Mouse (Mus musculus): ENCODE measurements at regions not wholly inside any gene's neighbourhood (a gene's known extent, or its start where the extent isn't known, plus 50 kb on each side); places are given as distances from the start of the nearest gene placed in this dataset.

DNA sequence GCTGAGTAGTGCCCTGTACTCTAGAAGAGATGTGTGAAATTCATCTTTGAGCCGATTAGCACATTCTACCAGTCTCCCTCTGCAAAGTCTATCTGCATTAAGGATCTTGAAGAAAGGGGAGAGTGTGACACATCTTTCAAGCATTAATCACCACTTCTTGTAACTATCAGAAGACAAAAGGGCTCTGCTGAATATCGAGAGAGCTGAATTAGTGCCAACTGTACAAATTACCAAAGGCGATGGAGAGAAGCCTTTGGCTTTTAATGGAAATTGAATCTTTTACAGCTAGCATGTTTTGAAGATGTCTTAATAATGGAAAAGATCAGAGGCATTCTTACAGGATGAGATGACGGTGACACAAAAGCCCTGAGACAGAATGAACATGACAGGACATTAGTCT, 97.2 kb upstream of the Pam start:
- 62% methylated on average over 4 of the region's 4 CpGs for WGBS
- no peak for TF ChIP-seq CTCF (IDR thresholded peaks at IDR 0.05; ENCODE audit: insufficient read depth, low read length)
- no peak for TF ChIP-seq POLR2A (IDR thresholded peaks at IDR 0.05; ENCODE audit: borderline replicate concordance, extremely low read depth, low read depth, low read length)
- no peaks in the 10 kb centered on the region for H3K4me1 ChIP-seq (ENCODE audit: control insufficient read depth, insufficient read depth, low read length)
- DNase-seq: no peak
- no peak overlapping the region for H3K4me3 ChIP-seq (replicated peaks; ENCODE audit: extremely low read depth, low read depth, low read length)

GRCm38 (mm10) chr1:98192044-98192484, 96.6 kb upstream of the Pam start:
- H3K4me1 ChIP-seq (ENCODE audit: control insufficient read depth, insufficient read depth, low read length): no peaks in the 10 kb centered on the region
- H3K4me3 ChIP-seq (replicated peaks; ENCODE audit: extremely low read depth, low read depth, low read length): no peak overlapping the region
- WGBS: 57% methylated on average over 8 of the region's 8 CpGs
- no peak for TF ChIP-seq CTCF (IDR thresholded peaks at IDR 0.05; ENCODE audit: insufficient read depth, low read length)
- no peak for TF ChIP-seq POLR2A (IDR thresholded peaks at IDR 0.05; ENCODE audit: borderline replicate concordance, extremely low read depth, low read depth, low read length)
- DNase-seq: no peak

DNA sequence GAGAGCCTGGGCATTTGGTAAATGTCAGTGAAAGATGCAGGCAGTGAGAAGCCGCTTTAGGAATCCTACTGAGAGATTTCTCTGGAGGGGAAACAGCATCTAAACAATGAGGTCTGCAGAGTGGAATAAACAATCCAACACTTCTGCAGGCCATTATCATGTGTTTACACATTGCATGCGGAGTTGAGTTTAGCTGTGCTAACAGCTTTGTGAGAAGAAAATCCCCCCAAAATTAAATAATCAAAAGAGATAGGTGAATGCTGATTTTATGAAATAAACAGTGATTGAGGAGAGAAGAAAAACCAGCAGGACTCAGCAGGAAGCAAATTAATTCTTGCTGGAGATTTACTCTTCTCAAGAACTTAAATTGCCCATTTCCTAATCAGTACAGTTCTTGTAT, 95.9 kb upstream of the Pam start:
- Histone ChIP-seq H3K4me1 (ENCODE audit: control insufficient read depth, insufficient read depth, low read length) (no peaks in the 10 kb centered on the region), H3K4me3 (replicated peaks; ENCODE audit: extremely low read depth, low read depth, low read length) (no peak overlapping the region)
- DNase-seq: no peak
- WGBS: 30% methylated on average over 2 of the region's 2 CpGs
- TF ChIP-seq CTCF (IDR thresholded peaks at IDR 0.05; ENCODE audit: insufficient read depth, low read length): no peak
- TF ChIP-seq POLR2A (IDR thresholded peaks at IDR 0.05; ENCODE audit: borderline replicate concordance, extremely low read depth, low read depth, low read length): no peak

DNA sequence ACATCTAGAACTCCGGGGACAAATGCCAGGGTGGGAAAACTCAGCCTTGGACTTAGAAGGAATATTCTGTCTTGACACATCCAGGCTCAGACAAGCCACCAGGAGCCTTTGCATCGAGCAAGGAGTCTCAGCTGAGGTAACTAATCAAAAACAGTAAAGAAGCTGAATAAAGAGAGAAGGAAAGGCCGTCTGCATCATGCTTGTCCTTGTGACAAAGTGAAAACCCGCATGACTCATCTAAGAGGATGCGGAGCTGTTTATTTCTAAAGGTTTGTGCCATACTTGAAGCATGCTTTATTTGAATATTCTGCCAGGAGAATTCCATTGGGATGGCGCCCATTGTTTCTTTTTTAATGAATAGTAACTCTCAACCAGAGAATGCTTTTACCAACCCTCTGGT, 95.3 kb upstream of the Pam start:
- WGBS: 43% methylated on average over 6 of the region's 6 CpGs

GRCm38 (mm10) chr1:98189991-98190471, 94.6 kb upstream of the Pam start:
- no peak for DNase-seq
- WGBS: 79% methylated on average over 6 of the region's 6 CpGs
- no peak for TF ChIP-seq POLR2A (IDR thresholded peaks at IDR 0.05; ENCODE audit: borderline replicate concordance, extremely low read depth, low read depth, low read length)
- TF ChIP-seq CTCF (IDR thresholded peaks at IDR 0.05; ENCODE audit: insufficient read depth, low read length): no peak
- Histone ChIP-seq H3K4me1 (ENCODE audit: control insufficient read depth, insufficient read depth, low read length) (no peaks in the 10 kb centered on the region), H3K4me3 (replicated peaks; ENCODE audit: extremely low read depth, low read depth, low read length) (no peak overlapping the region)

More for the DNA sequence above, 95.3 kb upstream of the Pam start:
- TF ChIP-seq POLR2A (IDR thresholded peaks at IDR 0.05; ENCODE audit: borderline replicate concordance, extremely low read depth, low read depth, low read length): no peak
- TF ChIP-seq CTCF (IDR thresholded peaks at IDR 0.05; ENCODE audit: insufficient read depth, low read length): no peak
- Histone ChIP-seq H3K4me1 (ENCODE audit: control insufficient read depth, insufficient read depth, low read length) (no peaks in the 10 kb centered on the region), H3K4me3 (replicated peaks; ENCODE audit: extremely low read depth, low read depth, low read length) (no peak overlapping the region)
- no peak for DNase-seq

DNA sequence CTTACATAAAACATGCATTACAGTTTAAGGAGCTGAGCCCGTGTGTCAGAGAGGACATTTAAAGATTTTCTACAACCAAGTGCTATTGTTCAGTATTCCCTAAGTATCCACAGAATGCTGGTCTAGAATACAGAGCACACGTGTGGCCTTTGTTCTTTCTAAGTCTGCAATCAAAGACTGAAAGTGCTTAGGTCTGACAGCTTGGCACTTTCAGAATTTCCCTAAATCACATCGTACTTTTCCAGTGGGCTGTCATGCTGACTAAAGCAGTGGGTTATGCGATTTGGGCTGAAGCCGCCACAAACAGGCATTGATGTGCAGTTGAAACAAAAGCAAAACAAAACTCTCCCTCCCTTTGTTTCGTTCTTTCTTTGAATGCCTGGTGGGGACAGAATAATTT, 84.9 kb upstream of the Pam start:
- no peaks in the 10 kb centered on the region for H3K4me1 ChIP-seq (ENCODE audit: control insufficient read depth, insufficient read depth, low read length)
- WGBS: 55% methylated on average over 6 of the region's 6 CpGs
- TF ChIP-seq POLR2A (IDR thresholded peaks at IDR 0.05; ENCODE audit: borderline replicate concordance, extremely low read depth, low read depth, low read length): no peak
- no peak for TF ChIP-seq CTCF (IDR thresholded peaks at IDR 0.05; ENCODE audit: insufficient read depth, low read length)
- H3K4me3 ChIP-seq (replicated peaks; ENCODE audit: extremely low read depth, low read depth, low read length): no peak overlapping the region
- DNase-seq: no peak

GRCm38 (mm10) chr1:98179030-98179429, 83.6 kb upstream of the Pam start:
- no peak for TF ChIP-seq POLR2A (IDR thresholded peaks at IDR 0.05; ENCODE audit: borderline replicate concordance, extremely low read depth, low read depth, low read length)
- peak; percentile 55; the same call in 1 of the 2 replicates for TF ChIP-seq CTCF (IDR thresholded peaks at IDR 0.05; ENCODE audit: insufficient read depth, low read length)

GRCm38 (mm10) chr1:98174811-98175132, 79.3 kb upstream of the Pam start:
- no peak for DNase-seq
- Histone ChIP-seq H3K4me3 (replicated peaks; ENCODE audit: extremely low read depth, low read depth, low read length) (no peak overlapping the region), H3K4me1 (ENCODE audit: control insufficient read depth, insufficient read depth, low read length) (no peaks in the 10 kb centered on the region)
- TF ChIP-seq CTCF (IDR thresholded peaks at IDR 0.05; ENCODE audit: insufficient read depth, low read length): no peak
- TF ChIP-seq POLR2A (IDR thresholded peaks at IDR 0.05; ENCODE audit: borderline replicate concordance, extremely low read depth, low read depth, low read length): no peak
- WGBS: 73% methylated on average over 4 of the region's 4 CpGs

More at GRCm38 (mm10) chr1:98179030-98179429, 83.6 kb upstream of the Pam start:
- DNase-seq: peak; percentile 47
- H3K4me3 ChIP-seq (replicated peaks; ENCODE audit: extremely low read depth, low read depth, low read length): no peak overlapping the region
- 42% methylated on average over 1 of the region's 1 CpGs for WGBS
- no peaks in the 10 kb centered on the region for H3K4me1 ChIP-seq (ENCODE audit: control insufficient read depth, insufficient read depth, low read length)

GRCm38 (mm10) chr1:98173907-98174810, 78.7 kb upstream of the Pam start:
- H3K4me3 ChIP-seq (replicated peaks; ENCODE audit: extremely low read depth, low read depth, low read length): no peak overlapping the region
- no peaks in the 10 kb centered on the region for H3K4me1 ChIP-seq (ENCODE audit: control insufficient read depth, insufficient read depth, low read length)
- WGBS: 64% methylated on average over 11 of the region's 11 CpGs
- no peak for TF ChIP-seq POLR2A (IDR thresholded peaks at IDR 0.05; ENCODE audit: borderline replicate concordance, extremely low read depth, low read depth, low read length)
- TF ChIP-seq CTCF (IDR thresholded peaks at IDR 0.05; ENCODE audit: insufficient read depth, low read length): no peak
- no peak for DNase-seq

DNA sequence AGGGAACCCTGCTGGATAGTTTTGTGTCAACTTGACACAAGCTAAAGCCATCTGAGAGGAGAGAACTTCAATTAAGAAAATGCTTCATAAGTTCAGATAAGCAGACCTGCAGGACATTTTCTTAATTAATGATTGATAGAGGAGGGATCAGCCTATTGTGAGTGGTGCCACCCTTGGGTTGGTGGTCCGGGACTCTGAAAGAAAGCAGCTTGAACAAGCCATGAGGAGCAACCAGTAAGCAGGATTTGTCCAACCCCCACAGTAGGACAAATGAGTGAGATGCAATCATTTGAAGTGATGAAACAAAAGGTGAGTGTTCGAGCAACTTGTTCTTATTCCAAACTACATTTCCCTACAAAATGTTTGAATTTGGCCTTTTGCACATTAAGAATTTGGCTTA, 78.0 kb upstream of the Pam start:
- Histone ChIP-seq H3K4me1 (ENCODE audit: control insufficient read depth, insufficient read depth, low read length) (no peaks in the 10 kb centered on the region), H3K4me3 (replicated peaks; ENCODE audit: extremely low read depth, low read depth, low read length) (no peak overlapping the region)
- DNase-seq: no peak
- TF ChIP-seq POLR2A (IDR thresholded peaks at IDR 0.05; ENCODE audit: borderline replicate concordance, extremely low read depth, low read depth, low read length) (no peak), CTCF (IDR thresholded peaks at IDR 0.05; ENCODE audit: insufficient read depth, low read length) (no peak)
- WGBS: 90% methylated on average over 2 of the region's 2 CpGs

All from lung, adult 2 months (tissue).